Mouse (Mus musculus) hindbrain, embryonic 10.5 days (tissue): ENCODE data around the gene Elovl6. TPM values are rescaled to one million over a fixed set of nuclear protein-coding genes. Genes with fewer than 3 reads are reported as not detected.

Experiments
- DNase-seq: peaks from one replicate; pipeline ENCODE4 v3.0.0-alpha.2; 2017; ENCODE audit warnings: low spot score
- H3K27ac ChIP-seq: fragments of 300-500 bp; sonication (generic); 2 replicates; pipeline ENCODE4 v1.5.1; 2016; ENCODE audit warnings: mild to moderate bottlenecking, moderate library complexity
- H3K27me3 ChIP-seq: fragments of 300-500 bp; sonication (generic); 2 replicates; pipeline ENCODE4 v1.6.1; 2016; ENCODE audit warnings: mild to moderate bottlenecking; ENCODE audit not compliant: poor library complexity, insufficient read depth, severe bottlenecking
- H3K36me3 ChIP-seq: fragments of 300-500 bp; sonication (generic); 2 replicates; pipeline ENCODE4 v1.6.1; 2016; ENCODE audit warnings: mild to moderate bottlenecking, moderate library complexity
- H3K4me1 ChIP-seq: fragments of 300-500 bp; sonication (generic); replicated peaks from 2 replicates; pipeline ENCODE4 v1.6.1; 2016; ENCODE audit warnings: mild to moderate bottlenecking
- H3K4me3 ChIP-seq: fragments of 300-500 bp; sonication (generic); 2 replicates; pipeline ENCODE4 v1.5.1; 2016; ENCODE audit warnings: mild to moderate bottlenecking, moderate library complexity
- H3K9me3 ChIP-seq: fragments of 300-500 bp; sonication (generic); 2 replicates; pipeline ENCODE4 v1.6.1; 2016; ENCODE audit warnings: mild to moderate bottlenecking, moderate library complexity
- WGBS: fragments of 180-500 bp; shearing (Covaris S2); methylation state at CpG from one replicate; pipeline ENCODE4 v1.1.7; 2016; 5-methylcytosine and 5-hydroxymethylcytosine counted together
- polyA plus RNA-seq: library from polyadenylated mRNA; unstranded; fragments of >200 nt; fragmentation: Nextera tagmentation; extraction: Ambion mirVana; gene quantifications from 2 replicates; pipeline ENCODE4 v1.2.1, GENCODE M21; 2016

Elovl6 gene
- polyA plus RNA-seq, 1 experiment from 2014 or later, result 35.3 TPM

GRCm38 (mm10) chr3:129561853-129562252, 29.7 kb downstream of the Elovl6 start:
- H3K9me3 ChIP-seq, result no peaks in the 10 kb centered on the region
- H3K4me3 ChIP-seq, result no peak overlapping the region
- peaks cover 57% of the 10 kb centered on the region for H3K36me3 ChIP-seq
- H3K27ac ChIP-seq, result no peak overlapping the region
- H3K27me3 ChIP-seq, result no peaks in the 10 kb centered on the region
- 0 out of 2 replicates have a peak, but pooled peaks cover 6% of the 10 kb centered on the region for H3K4me1 ChIP-seq
- no peak for DNase-seq
- 88% methylated on average over 2 of the region's 2 CpGs for WGBS

DNA sequence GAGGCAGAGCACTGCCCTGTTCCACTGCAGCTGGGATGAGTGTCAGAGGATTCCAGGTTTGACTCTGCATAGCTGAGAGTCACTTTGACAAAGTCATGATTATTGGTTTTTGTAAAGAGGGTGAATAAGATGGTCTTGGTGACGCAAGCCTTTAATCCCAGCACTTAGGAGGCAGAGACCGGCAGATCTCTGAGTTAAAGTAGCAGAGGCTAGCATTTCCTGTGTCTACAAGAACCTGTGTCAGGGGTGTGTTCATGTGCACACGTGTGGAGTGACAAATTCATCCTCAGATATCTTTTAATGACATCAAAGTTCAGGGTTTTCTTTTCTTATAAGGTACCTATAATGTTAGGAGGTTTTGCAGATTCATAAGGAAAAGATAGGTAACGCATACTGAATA, 30.3 kb downstream of the Elovl6 start:
- Histone ChIP-seq H3K27me3 (no peaks in the 10 kb centered on the region), H3K36me3 (peaks cover 57% of the 10 kb centered on the region), H3K27ac (no peak overlapping the region), H3K4me1 (0 out of 2 replicates have a peak, but pooled peaks cover 6% of the 10 kb centered on the region), H3K9me3 (no peaks in the 10 kb centered on the region), H3K4me3 (no peak overlapping the region)
- DNase-seq, result no peak
- WGBS, result 94% methylated on average over 4 of the region's 4 CpGs

GRCm38 (mm10) chr3:129563807-129564206, 31.7 kb downstream of the Elovl6 start:
- DNase-seq, result no peak
- peaks cover 44% of the 10 kb centered on the region for H3K36me3 ChIP-seq
- 0 out of 2 replicates have a peak, but pooled peaks cover 8% of the 10 kb centered on the region for H3K4me1 ChIP-seq

GRCm38 (mm10) chr3:129564852-129565251, 32.7 kb downstream of the Elovl6 start:
- no peaks in the 10 kb centered on the region for H3K9me3 ChIP-seq
- H3K36me3 ChIP-seq, result peaks cover 36% of the 10 kb centered on the region
- DNase-seq, result no peak
- H3K4me1 ChIP-seq, result 0 out of 2 replicates have a peak, but pooled peaks cover 8% of the 10 kb centered on the region
- no peak overlapping the region for H3K4me3 ChIP-seq
- no peaks in the 10 kb centered on the region for H3K27me3 ChIP-seq
- no peak overlapping the region for H3K27ac ChIP-seq
- 77% methylated on average over 2 of the region's 2 CpGs for WGBS

More at GRCm38 (mm10) chr3:129563807-129564206, 31.7 kb downstream of the Elovl6 start:
- H3K27ac ChIP-seq, result no peak overlapping the region
- H3K9me3 ChIP-seq, result no peaks in the 10 kb centered on the region
- WGBS, result 94% methylated on average over 4 of the region's 4 CpGs
- no peak overlapping the region for H3K4me3 ChIP-seq
- H3K27me3 ChIP-seq, result no peaks in the 10 kb centered on the region

GRCm38 (mm10) chr3:129565458-129565857, 33.3 kb downstream of the Elovl6 start:
- Histone ChIP-seq H3K9me3 (no peaks in the 10 kb centered on the region), H3K4me3 (no peak overlapping the region), H3K36me3 (peaks cover 35% of the 10 kb centered on the region), H3K27me3 (no peaks in the 10 kb centered on the region), H3K4me1 (0 out of 2 replicates have a peak, but pooled peaks cover 8% of the 10 kb centered on the region), H3K27ac (no peak overlapping the region)
- 91% methylated on average over 8 of the region's 8 CpGs for WGBS
- no peak for DNase-seq

GRCm38 (mm10) chr3:129566013-129566412, 33.9 kb downstream of the Elovl6 start:
- no peaks in the 10 kb centered on the region for H3K27me3 ChIP-seq
- H3K4me3 ChIP-seq, result no peak overlapping the region
- H3K9me3 ChIP-seq, result no peaks in the 10 kb centered on the region
- DNase-seq, result no peak
- 88% methylated on average over 2 of the region's 2 CpGs for WGBS
- H3K4me1 ChIP-seq, result 0 out of 2 replicates have a peak, but pooled peaks cover 8% of the 10 kb centered on the region
- no peak overlapping the region for H3K27ac ChIP-seq
- H3K36me3 ChIP-seq, result peaks cover 36% of the 10 kb centered on the region

DNA sequence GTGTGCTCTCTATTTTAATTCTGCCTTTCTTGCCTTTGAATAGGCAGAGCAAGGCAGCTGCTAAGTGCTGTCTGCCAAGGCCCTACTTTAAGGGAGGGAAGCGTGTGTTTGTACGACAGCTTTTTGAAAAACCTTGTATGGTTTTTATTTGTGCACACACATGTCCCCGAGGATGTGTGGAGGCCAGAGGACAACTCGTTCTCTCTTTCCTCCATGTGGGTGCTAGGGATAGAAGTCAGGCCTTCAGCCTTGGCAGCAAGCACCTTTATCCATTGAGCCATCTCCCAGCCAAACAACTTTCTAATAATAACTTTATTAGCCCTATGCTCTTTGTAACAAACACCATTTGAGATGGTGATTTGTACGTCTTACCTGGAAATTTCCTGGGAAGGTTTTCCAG, 34.7 kb downstream of the Elovl6 start:
- peaks cover 37% of the 10 kb centered on the region for H3K36me3 ChIP-seq
- H3K27me3 ChIP-seq, result no peaks in the 10 kb centered on the region
- WGBS, result 88% methylated on average over 5 of the region's 5 CpGs
- no peak for DNase-seq
- no peaks in the 10 kb centered on the region for H3K9me3 ChIP-seq
- no peak overlapping the region for H3K4me3 ChIP-seq
- no peak overlapping the region for H3K27ac ChIP-seq
- 0 out of 2 replicates have a peak, but pooled peaks cover 8% of the 10 kb centered on the region for H3K4me1 ChIP-seq

- Histone ChIP-seq H3K4me3 (no peak overlapping the region), H3K4me1 (peaks cover 12% of the 10 kb centered on the region; the same call in 1 of the 2 replicates), H3K27me3 (no peaks in the 10 kb centered on the region), H3K9me3 (no peaks in the 10 kb centered on the region), H3K36me3 (peaks cover 34% of the 10 kb centered on the region), H3K27ac (no peak overlapping the region)
- DNase-seq, result no peak
- 70% methylated on average over 7 of the region's 7 CpGs for WGBS
Measured at GRCm38 (mm10) chr3:129568506-129568905, 36.4 kb downstream of the Elovl6 start.

- WGBS, result 97% methylated on average over 8 of the region's 8 CpGs
Measured at GRCm38 (mm10) chr3:129570989-129571388, 38.8 kb downstream of the Elovl6 start.

DNA sequence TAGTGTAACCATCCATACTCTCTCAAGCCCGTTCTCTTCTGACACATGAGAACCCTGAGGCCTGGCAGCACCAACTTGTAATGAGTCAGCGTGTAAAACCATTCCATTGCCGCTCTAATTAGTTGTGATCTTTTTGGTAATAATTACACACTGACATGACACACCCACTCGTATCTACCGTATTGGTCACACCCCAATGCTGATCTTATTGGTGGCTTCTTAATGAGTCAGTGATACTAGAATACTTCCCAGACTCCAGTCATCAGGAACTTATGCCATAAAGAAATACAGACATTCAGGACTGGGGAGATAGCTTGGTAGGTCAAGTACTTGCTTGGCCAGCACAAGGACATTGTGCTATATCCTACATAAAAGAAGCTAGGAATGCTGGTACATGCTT, 39.5 kb downstream of the Elovl6 start:
- H3K9me3 ChIP-seq, result no peaks in the 10 kb centered on the region
- no peak overlapping the region for H3K4me3 ChIP-seq
- DNase-seq, result no peak
- peaks cover 53% of the 10 kb centered on the region for H3K36me3 ChIP-seq
- peaks cover 7% of the 10 kb centered on the region; the same call in 1 of the 2 replicates for H3K4me1 ChIP-seq
- no peaks in the 10 kb centered on the region for H3K27me3 ChIP-seq
- no peak overlapping the region for H3K27ac ChIP-seq
- 97% methylated on average over 5 of the region's 5 CpGs for WGBS

More at GRCm38 (mm10) chr3:129570989-129571388, 38.8 kb downstream of the Elovl6 start:
- Histone ChIP-seq H3K9me3 (no peaks in the 10 kb centered on the region), H3K27ac (no peak overlapping the region), H3K4me1 (peaks cover 8% of the 10 kb centered on the region; the same call in 1 of the 2 replicates), H3K36me3 (peaks cover 50% of the 10 kb centered on the region), H3K4me3 (no peak overlapping the region), H3K27me3 (no peaks in the 10 kb centered on the region)
- DNase-seq, result no peak

- peaks cover 55% of the 10 kb centered on the region for H3K36me3 ChIP-seq
- H3K27me3 ChIP-seq, result no peaks in the 10 kb centered on the region
- DNase-seq, result no peak
- H3K4me3 ChIP-seq, result no peak overlapping the region
- peaks cover 7% of the 10 kb centered on the region; the same call in 1 of the 2 replicates for H3K4me1 ChIP-seq
- 68% methylated on average over 4 of the region's 4 CpGs for WGBS
- H3K27ac ChIP-seq, result no peak overlapping the region
- no peaks in the 10 kb centered on the region for H3K9me3 ChIP-seq
Measured at GRCm38 (mm10) chr3:129572959-129573358, 40.8 kb downstream of the Elovl6 start.

GRCm38 (mm10) chr3:129573609-129574008, 41.5 kb downstream of the Elovl6 start:
- H3K9me3 ChIP-seq, result no peaks in the 10 kb centered on the region
- no peak overlapping the region for H3K4me3 ChIP-seq
- no peak overlapping the region; the same call in 1 of the 2 replicates for H3K27ac ChIP-seq
- 88% methylated on average over 4 of the region's 4 CpGs for WGBS
- peaks cover 4% of the 10 kb centered on the region; the same call in 1 of the 2 replicates for H3K4me1 ChIP-seq
- DNase-seq, result no peak
- H3K27me3 ChIP-seq, result no peaks in the 10 kb centered on the region
- peaks cover 59% of the 10 kb centered on the region for H3K36me3 ChIP-seq

DNA sequence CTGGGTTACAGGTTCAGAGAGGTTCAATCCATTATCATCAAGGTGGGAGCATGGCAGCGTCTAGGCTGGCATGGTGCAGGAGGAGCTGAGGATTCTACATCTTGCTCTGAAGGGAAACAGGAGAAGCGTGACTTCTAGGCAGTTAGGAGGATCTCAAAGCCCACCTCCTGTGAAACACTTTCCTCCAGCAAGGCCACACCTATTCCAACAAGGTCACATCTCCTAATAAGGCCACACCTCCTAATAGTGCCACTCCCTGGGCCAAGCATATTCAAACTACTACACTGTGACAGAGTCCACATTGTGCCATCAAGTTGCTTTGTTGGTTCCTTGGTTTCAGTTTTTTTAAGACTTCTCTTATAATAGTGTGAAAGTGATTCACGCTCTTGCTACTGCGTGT, 42.9 kb downstream of the Elovl6 start:
- Histone ChIP-seq H3K36me3 (peaks cover 63% of the 10 kb centered on the region), H3K9me3 (no peaks in the 10 kb centered on the region), H3K27ac (no peak overlapping the region), H3K27me3 (no peaks in the 10 kb centered on the region), H3K4me1 (peaks cover 4% of the 10 kb centered on the region; the same call in 1 of the 2 replicates), H3K4me3 (no peak overlapping the region)
- WGBS, result 94% methylated on average over 4 of the region's 4 CpGs
- no peak for DNase-seq
